Mouse (Mus musculus): ENCODE measurements at regions not wholly inside any gene's neighbourhood (a gene's known extent, or its start where the extent isn't known, plus 50 kb on each side); places are given as distances from the start of the nearest gene placed in this dataset.

DNA sequence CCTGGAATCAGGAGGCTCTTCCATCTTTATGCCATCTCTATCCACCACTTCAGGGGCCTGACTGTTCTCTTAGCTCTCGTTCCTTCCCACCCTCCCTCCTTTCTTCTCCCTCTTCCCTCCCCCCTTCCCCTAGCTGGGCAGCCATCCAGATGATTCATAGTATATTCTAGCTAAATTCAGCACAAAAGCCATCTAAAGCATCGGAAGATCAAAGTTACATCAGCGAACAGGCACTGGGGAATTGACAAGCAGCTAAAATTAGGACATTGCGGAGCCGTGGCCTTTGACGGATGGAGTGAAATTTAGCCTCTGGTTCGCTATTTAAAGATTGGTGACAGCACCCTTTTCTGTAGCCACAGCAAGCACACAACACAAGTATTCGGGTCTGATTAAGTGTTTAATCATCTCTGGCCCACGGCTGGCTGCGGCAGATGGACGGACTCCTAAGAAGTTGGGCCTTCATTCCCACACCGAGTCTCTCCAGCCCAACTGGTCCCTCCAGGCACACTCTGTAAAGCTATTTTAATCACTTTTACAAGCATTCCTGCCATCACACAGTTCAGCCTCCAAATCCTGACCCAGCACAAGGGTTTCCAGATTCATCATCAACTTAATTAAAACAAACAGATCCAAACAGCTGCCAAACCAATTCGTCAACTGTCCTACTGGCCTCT is 163.8 kb downstream of the Auh start:
- Histone ChIP-seq H3K27me3 (ENCODE audit: control insufficient read depth, insufficient read depth, low read length, poor library complexity, severe bottlenecking) (no peaks in the 10 kb centered on the region), H3K36me3 (ENCODE audit: control insufficient read depth, insufficient read depth, low read length, poor library complexity, severe bottlenecking) (no peaks in the 10 kb centered on the region)
- no peak for DNase-seq (ENCODE audit: low read depth, low spot score)

DNA sequence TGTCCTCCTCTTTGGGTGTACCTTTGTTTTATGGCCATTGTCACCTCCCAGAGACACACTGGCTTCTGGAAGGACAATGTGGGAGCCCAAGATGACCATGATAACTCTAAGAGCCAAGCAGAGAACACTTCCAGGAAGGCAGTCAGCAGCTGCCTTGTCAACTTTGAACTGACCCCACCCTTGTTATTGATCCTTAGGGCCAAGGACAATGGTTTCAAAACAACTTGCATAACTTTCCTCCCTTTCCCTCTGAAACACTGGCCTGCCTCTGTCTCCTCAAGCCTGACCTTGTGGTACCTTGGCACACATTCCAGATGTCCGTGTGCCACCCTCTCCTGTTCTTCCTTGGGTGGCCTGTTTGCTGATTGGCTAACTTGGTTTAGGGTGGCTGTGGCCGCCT is 163.2 kb downstream of the Auh start:
- DNase-seq (ENCODE audit: low read depth, low spot score) = no peak
- Histone ChIP-seq H3K27me3 (ENCODE audit: control insufficient read depth, insufficient read depth, low read length, poor library complexity, severe bottlenecking) (no peaks in the 10 kb centered on the region), H3K36me3 (ENCODE audit: control insufficient read depth, insufficient read depth, low read length, poor library complexity, severe bottlenecking) (no peaks in the 10 kb centered on the region)

DNA sequence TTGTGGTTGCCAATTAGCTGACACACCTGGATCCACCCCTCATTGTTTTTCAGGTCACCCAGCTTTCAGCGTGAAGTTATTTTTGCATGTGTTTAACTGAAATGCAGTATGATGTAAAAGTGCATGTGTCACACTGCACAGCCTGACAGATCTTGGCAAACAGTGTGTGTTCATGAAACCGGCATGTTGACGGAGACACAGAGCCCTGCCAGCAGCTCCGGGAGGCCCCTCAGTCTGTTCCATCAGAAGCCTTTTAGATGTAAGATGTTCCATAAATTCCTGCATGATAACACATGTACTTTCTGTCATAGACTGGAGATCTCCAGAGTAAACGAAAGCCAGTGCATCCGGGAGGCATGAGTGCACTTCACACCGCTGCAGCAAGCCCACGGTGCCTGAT is 159.5 kb downstream of the Auh start:
- DNase-seq (ENCODE audit: low read depth, low spot score) = no peak
- Histone ChIP-seq H3K27me3 (ENCODE audit: control insufficient read depth, insufficient read depth, low read length, poor library complexity, severe bottlenecking) (no peaks in the 10 kb centered on the region), H3K36me3 (ENCODE audit: control insufficient read depth, insufficient read depth, low read length, poor library complexity, severe bottlenecking) (no peaks in the 10 kb centered on the region)

DNA sequence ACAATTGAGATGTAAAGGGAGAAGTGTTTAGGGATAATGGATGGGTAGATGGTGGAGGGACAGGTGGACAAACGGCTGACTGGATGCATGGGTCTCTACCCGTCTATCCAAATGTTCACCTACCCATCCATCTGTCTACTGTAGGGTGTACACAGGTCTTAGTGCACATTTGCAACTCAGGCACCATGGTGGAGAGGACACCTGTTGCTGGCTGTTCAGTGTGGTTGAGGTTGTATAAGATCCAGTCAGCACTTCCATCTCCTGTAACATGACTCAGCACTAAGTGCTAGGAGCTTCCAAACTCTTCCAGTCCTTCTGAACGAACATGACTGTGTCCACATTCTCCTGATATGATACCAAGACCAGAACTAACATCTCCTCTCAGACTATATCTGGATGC is 158.0 kb downstream of the Auh start:
- H3K36me3 ChIP-seq (ENCODE audit: control insufficient read depth, insufficient read depth, low read length, poor library complexity, severe bottlenecking) = no peaks in the 10 kb centered on the region
- no peak for DNase-seq (ENCODE audit: low read depth, low spot score)

DNA sequence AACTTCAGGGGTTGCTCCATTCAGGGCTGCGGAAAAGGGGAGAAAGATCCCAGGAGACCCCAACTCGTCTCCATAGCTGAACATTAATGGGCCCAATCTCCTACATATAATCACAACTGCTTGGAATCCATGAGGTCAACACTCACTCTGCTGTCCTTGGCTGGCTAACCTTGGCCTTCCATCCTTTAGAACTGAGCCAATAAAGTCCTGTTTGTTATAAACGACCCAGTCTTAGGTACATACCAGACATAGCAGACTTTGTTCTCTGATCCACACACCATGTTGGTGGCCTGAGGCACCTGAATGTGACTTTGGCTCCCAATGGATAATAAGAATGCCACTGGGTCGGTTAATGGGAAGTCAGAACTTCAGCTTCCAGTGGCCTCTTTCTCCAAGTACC is 157.4 kb downstream of the Auh start:
- DNase-seq (ENCODE audit: low read depth, low spot score) = no peak
- Histone ChIP-seq H3K36me3 (ENCODE audit: control insufficient read depth, insufficient read depth, low read length, poor library complexity, severe bottlenecking) (no peaks in the 10 kb centered on the region), H3K27me3 (ENCODE audit: control insufficient read depth, insufficient read depth, low read length, poor library complexity, severe bottlenecking) (no peaks in the 10 kb centered on the region)

More for the DNA sequence above, 158.0 kb downstream of the Auh start:
- no peaks in the 10 kb centered on the region for H3K27me3 ChIP-seq (ENCODE audit: control insufficient read depth, insufficient read depth, low read length, poor library complexity, severe bottlenecking)

DNA sequence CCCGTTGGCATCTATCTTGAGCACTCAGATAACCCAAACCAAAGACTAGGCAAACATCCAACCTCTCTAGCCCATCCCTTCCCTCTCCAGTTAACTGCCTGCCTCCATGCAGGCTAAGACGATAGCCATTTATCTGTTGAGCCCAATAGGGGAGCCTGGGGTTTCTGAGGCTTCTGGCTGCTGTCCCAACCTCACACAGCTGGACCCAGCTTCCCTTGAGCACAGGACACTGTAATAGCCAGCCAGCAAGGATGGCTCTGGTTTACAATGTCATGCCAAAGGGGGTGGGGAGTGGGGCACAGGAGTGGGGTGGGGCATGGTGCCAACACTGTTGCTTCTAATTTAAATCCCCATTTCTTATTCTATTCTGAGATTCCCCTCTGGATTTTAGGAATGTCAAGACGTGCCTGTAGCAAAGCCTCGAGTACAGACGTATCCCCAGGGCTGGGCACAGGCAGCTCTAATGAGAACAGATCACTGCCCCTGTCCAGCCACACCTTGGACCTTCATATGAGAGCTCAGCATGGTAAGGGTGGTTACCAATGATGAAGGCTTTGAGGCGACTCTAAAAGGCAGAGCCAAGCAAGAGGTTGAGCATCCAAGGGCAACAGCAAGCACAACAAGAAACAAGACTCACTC is 152.0 kb downstream of the Auh start:
- H3K36me3 ChIP-seq (ENCODE audit: control insufficient read depth, insufficient read depth, low read length, poor library complexity, severe bottlenecking) = no peaks in the 10 kb centered on the region
- H3K27me3 ChIP-seq (ENCODE audit: control insufficient read depth, insufficient read depth, low read length, poor library complexity, severe bottlenecking) = no peaks in the 10 kb centered on the region
- DNase-seq (ENCODE audit: low read depth, low spot score) = no peak

DNA sequence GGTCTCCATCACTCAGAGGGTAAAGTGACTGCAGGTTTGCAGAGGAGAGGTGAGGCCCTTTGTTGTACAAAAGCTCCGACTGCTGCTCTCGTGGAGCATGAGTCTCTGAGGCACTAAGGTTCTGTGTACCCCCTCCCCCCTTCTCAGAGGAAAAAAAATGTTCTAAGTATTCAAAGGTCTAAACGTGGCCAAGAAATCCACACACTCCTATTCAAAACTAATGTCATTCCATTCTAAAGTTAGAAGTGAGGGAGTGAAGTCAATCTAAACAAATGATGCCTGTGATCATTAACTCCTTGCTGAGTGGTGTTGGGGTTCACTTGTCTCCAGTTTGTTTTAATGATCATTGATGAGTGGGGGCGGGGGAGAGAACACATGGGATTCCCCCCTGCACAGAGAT is 150.6 kb downstream of the Auh start:
- DNase-seq (ENCODE audit: low read depth, low spot score) = no peak
- Histone ChIP-seq H3K27me3 (ENCODE audit: control insufficient read depth, insufficient read depth, low read length, poor library complexity, severe bottlenecking) (no peaks in the 10 kb centered on the region), H3K36me3 (ENCODE audit: control insufficient read depth, insufficient read depth, low read length, poor library complexity, severe bottlenecking) (no peaks in the 10 kb centered on the region)
